ENCODE assay signal across 14 mouse cellular contexts in genomic region chr4:138523775-138524174, GRCm38 (mm10).
DNase-seq lines count a peak whose midpoint lies in the region; ATAC-seq lines count a peak whose summit lies in the region.
"Had no signal": no experiment of that assay in that cellular context is flagged by ENCODE, and none has a peak within 500 bp of the region (broad histone marks: within the 10 kb centered on the region; RNA-seq: fewer than 3 reads in every experiment).

No protein-coding gene starts in this region.

- H3K4me2 ChIP-seq in heart, embryonic 11.5 days = no peak overlapping the region
- H3K4me2 ChIP-seq in kidney, embryonic 15.5 days = no peak overlapping the region
- H3K4me2 ChIP-seq in neural tube, embryonic 15.5 days = no peak overlapping the region
- H3K4me2 ChIP-seq: limb, embryonic 12.5 days had no signal

- H3K27ac ChIP-seq in heart, embryonic 11.5 days (ENCODE audit: low read depth, low read length) = no peak overlapping the region; the same call in 1 of the 2 replicates
- no peak overlapping the region for H3K27ac ChIP-seq in kidney, embryonic 15.5 days
- H3K27ac ChIP-seq in neural tube, embryonic 15.5 days (replicated peaks) = peak overlapping the region; percentile 76
- H3K27ac ChIP-seq: limb, embryonic 12.5 days had no signal

- 4% methylated on average over 7 of the region's 7 CpGs for WGBS in heart, embryonic 11.5 days (ENCODE audit: insufficient replicate concordance)
- WGBS in kidney, embryonic 15.5 days = 36% methylated on average over 7 of the region's 7 CpGs
- WGBS in neural tube, embryonic 15.5 days = 28% methylated on average over 7 of the region's 7 CpGs

- H3K4me3 ChIP-seq in heart, embryonic 11.5 days (ENCODE audit: low read depth, low read length) = no peak overlapping the region
- H3K4me3 ChIP-seq in kidney, embryonic 15.5 days (replicated peaks) = no peak overlapping the region
- H3K4me3 ChIP-seq in neural tube, embryonic 15.5 days (replicated peaks) = no peak overlapping the region
- H3K4me3 ChIP-seq: limb, embryonic 12.5 days had no signal

- H3K4me1 ChIP-seq in heart, embryonic 11.5 days (ENCODE audit: control insufficient read depth, insufficient read depth, low read length) = peaks cover 11% of the 10 kb centered on the region
- H3K4me1 ChIP-seq in kidney, embryonic 15.5 days = peaks cover 12% of the 10 kb centered on the region
- H3K4me1 ChIP-seq in neural tube, embryonic 15.5 days = peaks cover 35% of the 10 kb centered on the region

- H3K9ac ChIP-seq in heart, embryonic 11.5 days (ENCODE audit: low read depth, low read length) = no peak overlapping the region
- no peak overlapping the region for H3K9ac ChIP-seq in kidney, embryonic 15.5 days
- no peak overlapping the region for H3K9ac ChIP-seq in neural tube, embryonic 15.5 days (replicated peaks)
- H3K9ac ChIP-seq: limb, embryonic 12.5 days had no signal

- H3K9me3 ChIP-seq in heart, embryonic 11.5 days (replicated peaks; ENCODE audit: control insufficient read depth, low read length) = no peaks in the 10 kb centered on the region
- no peaks in the 10 kb centered on the region for H3K9me3 ChIP-seq in kidney, embryonic 15.5 days (replicated peaks)
- H3K9me3 ChIP-seq in neural tube, embryonic 15.5 days (replicated peaks) = no peaks in the 10 kb centered on the region
- H3K9me3 ChIP-seq: limb, embryonic 12.5 days had no signal

- H3K36me3 ChIP-seq in heart, embryonic 11.5 days (ENCODE audit: control insufficient read depth, insufficient read depth, low read length) = no peaks in the 10 kb centered on the region
- no peaks in the 10 kb centered on the region for H3K36me3 ChIP-seq in kidney, embryonic 15.5 days
- H3K36me3 ChIP-seq in neural tube, embryonic 15.5 days = no peaks in the 10 kb centered on the region
- H3K36me3 ChIP-seq: limb, embryonic 12.5 days had no signal

- H3K27me3 ChIP-seq in heart, embryonic 11.5 days (ENCODE audit: control insufficient read depth, insufficient read depth, low read length) = peaks cover 13% of the 10 kb centered on the region
- peaks cover 3% of the 10 kb centered on the region; the same call in 1 of the 2 replicates for H3K27me3 ChIP-seq in kidney, embryonic 15.5 days
- no peaks in the 10 kb centered on the region for H3K27me3 ChIP-seq in neural tube, embryonic 15.5 days (replicated peaks)

- 0 out of 2 replicates have a peak, but pooled peaks have one; percentile 32 for ATAC-seq in heart, embryonic 11.5 days (replicated peaks; ENCODE audit: insufficient number of reproducible peaks, low FRiP score, low TSS enrichment)
- no peak for ATAC-seq in kidney, embryonic 15.5 days (replicated peaks; ENCODE audit: low FRiP score)
- ATAC-seq in neural tube, embryonic 15.5 days (ENCODE audit: low FRiP score) = peak; percentile 61
- ATAC-seq: inflammation-experienced regulatory T-cells, adult 6 months had no signal

- no peak for DNase-seq in heart, adult 18-20 months
- DNase-seq in kidney, postnatal 10 days = peak; percentile 41
- DNase-seq in right cerebral cortex, postnatal 25 days = peak; percentile 27
- DNase-seq in right cerebral cortex, adult 18-20 months = no peak
- DNase-seq in urinary bladder, adult 2 months (ENCODE audit: low spot score) = no peak
- DNase-seq: adrenal gland, postnatal 25 days; cerebellum, postnatal 14 days; gastrocnemius, postnatal 10 days; kidney, postnatal 36 days had no signal

Comparison
In these comparisons a context has a peak if more than half of its experiments do, and no peak if none do; other contexts are left out.
1. DNase-seq: peak in kidney, postnatal 10 days (single experiment) and right cerebral cortex, postnatal 25 days (single experiment); none in heart, adult 18-20 months (0 of 2), right cerebral cortex, adult 18-20 months (single experiment) and urinary bladder, adult 2 months (single experiment).